Mouse (Mus musculus) retina, postnatal 1 day (tissue): ENCODE results near the gene Dpep1.
"Not testable (repeated sequence)": the region's sequence is repeated elsewhere in the genome, so short reads cannot be mapped to it uniquely, and the experiment has no call there.

Experiments used
- DNase-seq: peaks from one replicate; pipeline ENCODE4 v3.0.0-alpha.2; 2012

Gene Dpep1

DNA sequence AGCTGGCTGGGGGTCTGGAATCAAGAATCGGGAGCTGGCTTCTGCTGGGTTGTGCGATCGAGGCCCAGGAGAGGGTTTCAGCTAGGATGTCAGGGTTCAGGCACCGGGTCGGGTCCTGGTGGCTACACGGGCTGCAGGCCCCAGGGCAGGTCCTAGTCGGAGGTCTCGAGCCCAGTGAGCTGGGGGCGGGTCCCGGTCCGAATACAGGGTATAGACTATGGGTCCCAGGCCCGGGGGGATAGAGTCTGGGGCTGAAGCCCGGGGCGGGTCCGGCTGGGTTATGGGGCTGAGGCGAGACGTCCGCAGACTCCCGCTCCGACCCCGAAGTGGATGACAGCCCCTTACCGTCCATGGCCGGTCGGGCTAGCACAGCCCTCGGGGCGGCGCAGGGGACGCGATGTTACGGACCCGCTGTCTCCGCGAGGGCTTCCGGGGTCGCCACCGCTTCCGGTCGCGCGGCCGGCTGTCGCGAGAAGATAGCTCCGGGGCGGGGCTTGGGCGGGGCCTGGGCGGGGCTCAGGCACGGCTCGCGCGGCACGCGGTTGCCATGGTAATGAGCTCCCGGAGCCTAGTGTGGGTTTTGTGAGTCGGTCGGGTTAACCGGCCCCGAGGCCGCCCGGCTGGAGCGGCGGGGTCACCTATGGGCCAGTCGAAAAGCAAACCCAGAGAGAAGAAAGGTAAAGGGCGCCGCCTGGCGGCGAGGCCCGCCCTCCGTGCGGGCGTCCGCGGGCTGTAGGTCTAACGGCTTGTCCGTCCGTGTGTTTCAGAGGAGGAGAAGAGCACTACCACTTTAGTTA, 26.5 kb downstream of the Dpep1 start, which contains the start of the genes Chmp1a and Spata33:
TSS of gene Chmp1a (minus strand) at position 443 of the 797 bp plus-strand sequence.
TSS of gene Spata33 (plus strand) at position 512 of the 797 bp plus-strand sequence.
- peak; percentile 97 for DNase-seq

DNA sequence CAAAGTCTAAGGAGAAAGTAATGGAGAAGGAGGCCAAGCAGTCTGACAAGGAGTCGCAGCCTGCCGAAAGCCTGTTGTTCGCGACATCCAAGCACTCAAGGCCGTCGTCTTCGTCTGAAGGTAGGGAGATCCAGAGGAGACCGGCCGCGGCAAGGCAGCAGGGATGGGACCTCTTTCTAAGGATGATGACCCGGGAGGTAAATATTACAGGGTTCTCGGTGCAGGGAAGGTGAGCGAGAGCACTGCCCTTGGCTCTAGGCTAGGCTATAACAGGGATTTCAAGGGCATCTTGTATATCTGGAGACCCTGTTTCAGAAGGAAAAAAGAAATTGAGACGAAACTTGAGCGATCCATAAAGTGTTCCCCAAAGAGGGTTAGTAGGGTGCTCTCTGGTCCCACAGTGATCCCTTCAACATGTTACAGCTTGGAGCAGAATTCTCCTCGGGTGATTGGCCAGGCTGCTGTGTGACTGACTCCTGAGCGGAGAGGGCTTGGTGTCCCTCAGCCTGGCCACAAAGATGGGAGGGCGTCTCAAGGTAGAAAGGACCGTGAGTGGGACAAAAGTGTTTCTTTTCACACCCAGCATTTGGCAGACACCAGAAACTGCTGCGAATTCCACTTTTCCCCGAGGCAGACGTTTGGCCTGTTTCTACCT, 27.2 kb downstream of the Dpep1 start:
- no peak for DNase-seq

DNA sequence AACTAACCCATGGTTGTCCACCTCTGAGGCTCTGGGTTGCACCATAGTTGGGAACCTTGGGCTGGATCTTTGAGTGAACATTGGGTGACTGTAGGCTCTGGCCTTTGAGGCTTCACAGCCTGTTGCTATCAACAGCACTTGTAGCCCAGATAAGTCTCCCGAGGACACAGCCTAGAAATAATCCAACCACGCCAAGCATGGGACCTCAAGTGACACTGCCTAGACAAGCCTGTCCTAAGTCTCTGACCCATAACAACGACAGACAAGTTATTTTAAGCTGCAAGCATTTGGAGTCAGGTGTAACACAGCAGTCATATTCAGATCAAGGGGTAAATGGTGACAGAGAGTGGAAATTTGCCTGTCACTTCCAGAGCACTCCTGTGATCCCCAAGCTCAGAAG, 29.4 kb downstream of the Dpep1 start:
- DNase-seq = no peak

DNA sequence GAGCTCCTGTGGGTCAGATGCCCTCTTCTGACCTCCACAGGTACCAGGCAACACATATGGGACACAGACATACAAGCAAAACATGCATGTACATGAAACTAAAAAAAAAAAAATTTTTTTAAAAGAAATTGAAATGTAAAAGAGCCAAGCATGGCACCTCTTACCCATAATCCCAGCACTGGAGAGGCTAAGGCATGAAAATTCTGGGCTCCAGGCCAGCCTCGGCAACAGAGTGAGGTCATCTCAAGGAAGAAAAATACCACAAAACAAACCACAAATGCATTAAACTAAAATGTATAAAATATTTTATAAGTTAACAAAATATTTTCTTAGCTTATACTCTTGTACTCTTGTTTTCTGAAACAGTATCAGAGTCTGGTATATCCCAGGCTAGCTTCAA, 34.9 kb downstream of the Dpep1 start:
- DNase-seq = no peak

DNA sequence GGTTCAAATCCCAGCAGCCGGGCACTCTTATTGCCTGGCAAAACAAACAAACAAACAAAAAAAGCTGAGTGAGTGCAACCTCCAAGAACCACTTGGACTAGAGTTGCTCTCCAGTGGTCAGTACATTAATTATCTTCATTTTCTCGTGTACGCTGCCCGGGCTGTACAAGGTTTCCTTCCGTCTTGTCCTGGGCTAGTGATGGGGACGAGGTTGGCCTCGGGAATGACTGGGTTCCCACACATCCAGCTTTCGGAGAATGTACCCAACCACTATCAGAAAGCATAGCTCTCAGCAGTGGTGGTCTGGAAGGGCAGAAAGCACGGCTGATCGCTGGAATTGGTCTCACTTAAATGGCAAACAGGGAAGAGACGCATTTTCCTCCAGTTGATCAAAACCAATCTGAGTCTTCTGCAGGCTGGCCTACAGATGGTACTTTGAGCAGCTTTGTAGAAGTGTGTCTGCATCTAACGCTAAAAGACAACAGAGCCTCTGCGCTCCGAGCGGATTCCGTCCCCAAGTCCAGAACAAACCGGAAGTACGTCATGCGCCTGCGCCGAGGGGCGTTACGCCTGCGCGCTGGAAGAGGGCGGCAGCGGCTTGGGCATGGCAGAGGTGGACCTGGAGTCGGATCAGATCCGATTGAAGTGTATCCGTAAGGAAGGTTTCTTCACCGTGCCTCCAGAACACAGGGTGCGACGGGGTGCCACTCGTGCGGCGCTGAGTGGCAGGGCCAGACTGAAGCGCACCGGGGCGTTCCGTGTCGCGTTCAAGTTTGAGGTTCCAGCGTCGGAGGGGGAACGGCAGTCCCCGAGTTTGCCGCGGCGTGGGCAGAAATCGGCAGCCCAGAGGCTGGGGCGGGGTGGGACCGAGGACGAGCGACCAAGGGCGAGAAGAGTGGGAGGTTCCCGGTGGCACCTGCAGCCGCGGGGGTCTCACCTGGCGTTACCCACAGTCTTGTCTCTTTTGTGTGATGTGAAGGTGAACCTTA, 38.5 kb downstream of the Dpep1 start, which contains the start of gene Cdk10:
TSS of gene Cdk10 (plus strand) at position 565 of the 989 bp plus-strand sequence.
- peak; percentile 95 for DNase-seq

DNA sequence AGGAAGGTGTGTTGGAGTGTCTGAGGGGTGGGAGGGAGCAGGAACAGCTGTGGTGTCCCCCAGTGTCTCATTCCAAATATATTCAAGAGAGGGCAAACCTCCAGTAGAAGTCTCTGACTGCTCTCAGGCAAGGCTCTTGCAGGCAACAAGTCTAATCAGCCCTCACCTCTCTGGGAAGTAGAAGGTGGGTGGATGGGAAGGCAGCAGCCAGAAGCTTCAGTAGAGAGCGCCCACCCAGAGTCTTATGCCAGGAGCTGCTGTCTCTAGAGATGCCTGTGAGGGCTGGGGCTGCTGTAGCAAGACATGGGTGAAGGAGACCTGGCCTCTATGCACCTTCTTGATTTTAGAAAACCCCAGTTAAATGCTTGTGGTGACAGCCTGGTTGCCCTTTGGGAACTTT, 42.4 kb downstream of the Dpep1 start:
- no peak for DNase-seq

DNA sequence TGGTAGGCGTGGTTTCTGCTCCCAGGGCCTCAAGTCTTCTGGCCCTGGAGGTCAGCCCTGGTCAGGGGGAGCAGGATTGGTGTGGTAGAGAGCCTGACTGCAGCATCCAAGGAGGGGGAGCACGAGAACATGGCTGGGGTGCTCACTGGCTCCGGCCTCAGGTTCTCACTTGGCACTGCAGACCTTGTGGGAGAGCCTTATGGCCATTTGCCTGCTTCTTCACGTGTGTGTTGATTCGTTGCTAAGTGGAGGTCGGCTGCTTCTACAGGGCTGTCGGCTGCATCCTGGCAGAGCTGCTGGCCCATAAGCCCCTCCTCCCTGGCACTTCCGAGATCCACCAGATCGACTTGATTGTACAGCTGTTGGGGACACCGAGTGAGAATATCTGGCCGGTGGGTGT, 44.3 kb downstream of the Dpep1 start:
- DNase-seq = not testable (repeated sequence)

DNA sequence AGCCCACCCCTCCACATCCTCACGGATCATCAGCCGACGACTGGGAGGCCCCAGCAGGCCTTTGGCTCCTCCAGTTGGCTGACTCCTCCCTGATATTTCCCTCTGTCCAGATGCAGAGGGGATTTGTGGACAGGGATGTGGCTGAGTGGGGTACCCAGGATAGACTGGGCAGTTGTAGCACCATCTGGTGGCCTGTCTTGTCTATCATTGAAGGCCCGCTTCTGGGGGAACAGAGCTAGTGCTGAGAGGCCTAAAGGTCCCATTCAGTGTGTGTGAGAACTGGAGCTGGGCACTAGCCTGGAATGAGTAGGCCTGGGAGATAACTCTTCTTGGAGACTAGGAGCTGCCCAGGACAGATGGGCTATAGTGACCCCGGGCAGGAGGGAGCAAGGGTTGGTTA, 45.7 kb downstream of the Dpep1 start:
- peak; percentile 67 for DNase-seq

DNA sequence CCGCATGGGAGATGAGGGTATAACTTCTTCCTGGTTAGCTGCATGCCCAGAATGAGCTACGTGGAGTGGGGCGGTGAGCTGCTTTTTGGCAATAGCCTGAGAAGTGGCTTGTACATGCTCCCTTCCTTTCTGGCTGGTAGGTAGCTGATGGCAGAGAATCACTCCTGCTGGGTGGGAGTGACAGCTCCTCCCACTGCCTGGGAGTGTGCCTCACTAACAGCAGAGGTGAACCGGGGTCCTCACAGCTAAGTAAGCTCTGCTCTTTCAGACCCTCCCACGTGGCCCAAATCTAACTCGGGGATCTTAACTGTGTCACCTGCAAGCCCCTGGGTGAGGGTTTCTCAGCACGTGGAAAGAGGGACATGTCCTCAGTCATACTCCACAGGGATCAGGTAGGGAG, 46.5 kb downstream of the Dpep1 start:
- no peak for DNase-seq

DNA sequence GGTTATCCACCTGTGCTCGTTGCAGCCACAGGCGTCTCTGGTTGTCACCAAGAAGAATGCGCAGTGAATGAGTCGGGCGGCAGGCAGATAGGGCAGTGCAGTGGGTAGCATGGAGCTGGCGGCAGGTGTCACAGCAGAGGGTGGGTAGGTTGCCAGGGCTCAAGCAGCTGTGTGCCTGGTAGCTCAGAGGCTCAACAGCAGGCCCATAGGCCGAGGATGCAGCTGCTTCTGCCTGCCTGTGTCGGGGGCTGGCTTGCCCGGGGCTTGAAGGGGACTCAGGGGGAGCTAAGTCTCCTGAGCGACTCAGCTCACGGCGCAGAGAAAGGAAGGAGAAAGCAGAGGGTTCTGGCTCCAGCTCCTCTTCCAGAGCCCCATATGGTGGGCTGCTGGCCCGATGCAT, 47.3 kb downstream of the Dpep1 start:
- peak; percentile 36 for DNase-seq

DNA sequence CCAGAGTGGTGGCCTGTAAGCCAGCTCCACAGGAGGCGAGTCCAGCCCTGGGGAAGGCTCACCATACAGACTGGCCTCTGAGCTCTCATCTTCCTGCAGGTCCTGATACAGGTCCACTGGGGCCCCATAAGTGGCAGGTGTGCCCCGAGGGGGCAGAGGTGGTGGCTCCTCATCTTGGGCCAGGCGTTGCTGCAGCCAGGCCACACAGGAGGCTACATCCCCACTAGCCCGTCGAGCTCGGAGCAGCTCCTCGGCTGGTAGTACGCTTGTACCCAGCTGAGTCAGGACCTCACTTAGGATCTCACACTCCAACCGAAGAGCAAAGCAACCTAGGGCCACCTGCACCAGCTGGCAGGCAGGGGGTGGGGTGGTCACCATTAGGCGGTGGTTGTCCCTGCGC, 47.7 kb downstream of the Dpep1 start:
- DNase-seq = no peak

DNA sequence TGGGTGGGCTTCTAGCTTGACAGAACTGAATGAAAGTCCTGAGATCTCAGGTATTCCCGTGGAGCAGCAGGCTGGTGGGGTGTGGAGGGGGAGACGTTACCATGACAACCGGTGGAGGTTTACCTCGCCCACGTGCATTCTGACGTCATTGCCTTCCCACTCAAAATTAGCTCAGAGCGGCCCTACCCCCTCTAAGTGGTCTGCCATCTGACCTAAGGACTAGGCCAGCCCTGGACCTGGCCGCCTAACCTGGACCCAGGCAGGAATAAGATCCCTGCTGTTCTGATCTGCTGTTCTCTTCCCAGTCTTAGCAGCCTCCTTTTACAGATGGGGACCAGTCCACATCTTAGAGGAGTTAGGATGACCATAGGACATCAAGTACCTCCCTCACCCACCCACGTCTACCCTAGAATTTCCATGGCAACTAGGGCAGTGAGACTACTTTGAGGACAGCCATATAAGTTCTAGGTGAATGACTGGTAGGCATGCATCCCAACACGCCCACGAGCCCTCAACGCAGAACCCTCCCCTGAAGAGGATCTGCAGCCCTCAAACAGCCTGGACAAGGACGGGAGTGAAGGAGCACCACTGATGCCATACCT, 49.0 kb downstream of the Dpep1 start:
- peak; percentile 44 for DNase-seq

DNA sequence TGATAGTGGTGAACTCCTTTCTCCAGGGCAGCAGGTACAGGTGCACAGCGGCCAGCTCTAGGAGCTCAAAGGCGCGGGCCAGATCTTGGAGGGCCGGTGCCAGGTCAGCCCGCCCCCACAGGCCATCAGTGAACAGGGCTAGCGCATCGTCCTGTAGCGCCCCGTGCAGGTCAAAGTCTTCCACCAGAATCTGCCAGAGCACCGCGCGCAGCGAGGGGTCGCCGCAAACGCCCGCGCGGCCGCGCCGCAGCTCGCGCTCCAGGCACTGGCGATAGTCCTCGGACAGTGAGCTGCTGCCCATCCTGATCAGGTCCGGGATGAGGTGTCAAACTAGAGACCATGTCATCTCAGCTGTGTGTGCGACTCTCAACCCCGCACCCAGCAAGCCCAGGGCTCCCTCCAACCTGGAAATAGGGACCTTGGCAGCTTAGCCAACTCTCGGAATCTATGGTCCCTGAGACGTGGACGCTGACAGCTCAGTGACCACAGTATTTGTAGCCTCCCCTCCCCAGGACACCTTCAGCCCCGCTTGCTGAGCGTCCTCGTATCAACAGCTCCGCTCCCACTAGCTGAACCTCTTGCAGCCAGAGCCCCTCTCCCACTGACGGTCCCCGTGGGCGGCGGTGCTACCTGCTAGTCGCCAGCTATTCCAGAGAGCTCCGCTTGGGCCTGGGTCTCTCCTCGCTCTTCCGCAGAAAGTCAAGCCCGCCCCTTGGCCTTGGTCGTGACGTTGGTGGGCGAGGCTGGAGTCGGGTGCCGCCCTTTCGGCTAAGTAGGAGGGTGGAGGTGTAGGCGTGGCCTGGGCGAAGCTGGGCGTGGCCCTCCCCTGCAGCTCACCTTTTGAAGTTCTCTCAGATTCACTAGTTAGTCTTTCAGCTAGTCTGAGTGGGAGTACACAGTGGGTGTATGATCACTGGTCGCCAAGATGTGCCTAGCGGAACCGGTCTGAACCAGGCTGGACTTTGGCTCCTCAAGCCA, 49.8 kb downstream of the Dpep1 start, which contains the start of gene Spata2l:
TSS of gene Spata2l (minus strand) at position 714 of the 978 bp plus-strand sequence.
- peak; percentile 89 for DNase-seq

DNA sequence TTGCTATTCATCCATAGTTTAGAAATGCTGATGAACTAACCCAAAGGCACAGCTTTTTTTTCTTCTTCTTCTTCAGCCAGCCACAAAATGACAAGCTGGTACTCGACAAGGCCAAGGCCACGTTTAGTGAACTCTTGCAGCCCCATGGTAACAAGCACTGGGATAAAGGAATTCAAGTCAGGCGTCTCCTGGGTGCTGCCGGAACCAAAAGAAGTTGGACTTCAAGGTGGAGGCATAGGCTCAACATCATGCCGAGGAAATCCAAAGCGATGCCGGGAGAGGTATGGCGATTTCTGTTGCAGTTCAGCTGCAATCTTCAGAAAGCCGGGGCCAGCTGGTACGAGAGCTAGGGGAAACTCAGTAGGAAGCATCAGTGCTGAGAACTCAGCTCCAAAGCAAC, 53.4 kb downstream of the Dpep1 start:
- DNase-seq = no peak

DNA sequence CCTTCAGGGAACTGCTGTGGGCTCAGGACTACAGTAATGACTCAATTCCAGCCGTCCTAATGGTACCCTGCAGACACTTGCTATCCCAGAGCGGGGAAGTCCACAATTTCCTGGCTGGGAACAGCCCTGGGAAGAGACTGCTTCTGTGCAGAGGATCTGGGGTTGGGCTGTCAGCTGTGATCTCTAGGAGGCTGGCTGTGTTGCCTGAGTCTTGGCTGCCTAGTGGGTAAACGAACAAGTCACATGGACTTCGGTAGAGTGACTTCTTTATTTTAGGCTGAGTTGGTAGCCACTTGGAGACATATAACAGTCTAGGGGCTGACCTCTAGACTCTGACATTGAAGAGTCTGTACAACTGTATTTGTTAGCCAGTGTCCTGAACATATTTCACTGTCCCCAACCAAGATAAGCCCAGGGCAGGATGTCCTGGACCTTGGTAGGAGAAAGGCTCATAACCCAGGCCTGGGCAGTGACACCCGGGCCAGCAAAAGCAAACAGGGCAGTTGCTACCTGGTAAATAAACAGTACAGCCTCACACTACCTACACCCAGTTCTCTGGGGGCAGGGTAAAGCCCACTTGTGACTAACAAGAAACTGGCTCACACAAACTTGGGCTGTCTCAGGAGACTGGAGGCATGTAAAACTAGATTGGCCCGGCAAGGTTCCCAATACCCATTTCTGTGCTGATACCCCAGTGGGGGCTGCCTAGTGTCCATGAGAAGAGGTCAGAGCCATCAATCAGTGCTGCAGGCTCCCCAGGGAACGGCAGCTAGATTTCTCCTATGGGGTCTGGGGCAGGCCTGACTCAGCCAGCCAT, 56.3 kb downstream of the Dpep1 start:
- DNase-seq = no peak

DNA sequence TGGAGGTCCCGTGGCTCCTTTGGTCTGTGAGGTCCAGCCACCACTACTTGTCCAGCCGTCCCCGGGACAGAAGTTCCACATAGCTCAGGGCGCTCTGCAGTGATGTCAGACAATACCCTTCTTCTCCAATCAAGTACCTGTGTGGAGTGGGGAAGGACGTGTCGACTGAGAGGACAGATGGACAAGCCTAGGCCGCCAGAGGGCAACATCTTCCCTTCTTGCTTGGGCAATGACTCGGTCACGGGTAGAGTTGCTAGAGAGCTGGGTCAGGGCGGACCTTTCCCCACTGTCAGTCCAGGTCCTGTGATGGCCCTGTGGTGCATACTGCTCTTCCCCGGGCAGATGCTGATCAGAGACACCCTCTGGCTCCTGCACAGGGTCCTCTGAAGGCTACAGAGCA, 57.0 kb downstream of the Dpep1 start:
- DNase-seq = no peak

DNA sequence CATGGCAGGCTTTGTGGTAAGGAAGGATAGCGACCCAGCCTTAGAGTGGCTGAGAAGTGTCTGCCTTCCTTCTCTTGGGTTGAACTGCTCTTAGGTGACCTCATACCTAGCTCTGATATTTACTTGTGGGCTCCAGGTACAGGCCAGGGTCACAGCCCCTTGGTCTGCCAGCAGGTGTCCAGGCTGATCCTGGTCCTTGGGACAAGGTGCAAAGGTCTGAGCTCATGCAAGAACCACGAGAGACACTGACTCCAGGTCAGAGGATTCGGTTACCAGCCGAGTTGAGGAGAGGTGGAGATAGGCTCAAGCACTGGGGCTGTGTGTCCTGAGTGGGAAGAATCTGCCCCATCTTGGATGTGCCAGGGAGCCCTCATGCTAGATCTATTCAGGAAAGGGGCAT, 58.3 kb downstream of the Dpep1 start:
- DNase-seq = no peak

DNA sequence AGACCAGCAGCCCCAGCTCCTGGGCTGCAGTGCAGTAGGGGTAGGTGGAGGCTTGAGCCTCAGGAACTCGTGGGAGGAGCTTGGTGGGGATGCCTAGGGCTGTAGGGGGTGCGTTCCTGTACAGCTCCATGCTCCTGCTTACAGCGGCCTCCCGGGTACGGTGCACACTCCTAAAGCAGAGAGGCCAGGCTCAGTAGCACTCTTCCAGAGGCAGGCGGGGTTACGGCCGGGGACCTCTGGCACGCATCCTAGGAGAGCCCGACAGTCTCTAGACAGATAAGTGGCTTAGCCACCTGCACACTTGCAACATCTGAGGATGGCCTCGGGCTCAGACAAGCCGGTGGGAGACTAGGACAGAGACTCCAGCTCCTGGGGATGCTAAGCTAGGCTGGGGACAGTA, 59.5 kb downstream of the Dpep1 start:
- DNase-seq = no peak

DNA sequence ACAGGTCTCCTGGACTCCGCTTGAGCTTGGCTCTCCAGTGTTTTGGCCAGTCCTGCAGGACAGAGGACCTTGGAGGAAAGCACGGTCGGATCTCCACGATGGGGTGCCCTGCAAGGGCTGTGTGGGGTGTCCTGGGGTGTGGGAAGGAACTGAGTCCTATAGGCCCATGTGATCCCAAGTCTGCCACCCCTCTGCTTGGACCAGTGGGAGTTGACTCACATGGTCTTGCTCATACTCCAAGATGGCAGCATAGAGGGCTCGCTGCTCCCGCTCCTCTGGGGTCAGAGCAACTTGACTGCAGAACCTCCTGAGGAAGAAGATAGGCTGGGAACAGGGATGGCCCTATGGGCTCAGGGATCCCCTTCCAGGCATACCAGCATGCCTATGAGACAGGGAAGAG, 61.7 kb downstream of the Dpep1 start:
- no peak for DNase-seq

DNA sequence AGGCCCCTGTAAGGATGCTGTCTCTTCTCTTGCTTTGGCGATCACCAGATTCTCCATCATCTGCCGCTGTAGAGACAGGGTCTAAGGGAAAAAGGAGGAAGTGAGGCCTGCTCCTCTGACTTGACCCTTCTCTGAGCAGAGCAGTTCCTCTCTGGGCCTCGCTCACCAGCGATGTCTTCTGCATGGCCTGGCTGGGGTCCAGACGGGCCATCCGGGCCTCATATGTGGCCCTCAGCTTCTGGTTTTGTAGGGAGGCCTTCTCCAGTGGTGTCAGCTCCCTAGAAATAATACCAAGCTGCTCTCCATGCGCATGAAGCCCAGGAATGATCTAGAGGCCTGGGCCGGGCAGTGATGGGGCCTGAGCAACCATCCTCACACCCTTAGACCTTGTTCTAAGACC, 62.6 kb downstream of the Dpep1 start:
- DNase-seq = no peak
